Mouse (Mus musculus): Measurements from ENCODE around the gene Hdac1. TPM values are rescaled to one million over a fixed set of nuclear protein-coding genes. Genes with fewer than 3 reads are reported as not detected.

Gene Hdac1
- 100 to 1,000 TPM; 135 to 137 TPM for total RNA-seq (2023)

GRCm38 (mm10) chr4:129542592-129543141 lies at the start of gene Hdac1:
Gene Hdac1, minus strand, starts transcription at chr4:129542713.

GRCm38 (mm10) chr4:129578466-129578865 lies 36.0 kb upstream of the Hdac1 start, which contains the start of gene Fam167b:
Gene Fam167b, minus strand, starts transcription at chr4:129578549.

GRCm38 (mm10) chr4:129573430-129573829 lies 30.9 kb upstream of the Hdac1 start, which contains the start of gene Lck:
Gene Lck, minus strand, starts transcription at chr4:129573641.

DNA sequence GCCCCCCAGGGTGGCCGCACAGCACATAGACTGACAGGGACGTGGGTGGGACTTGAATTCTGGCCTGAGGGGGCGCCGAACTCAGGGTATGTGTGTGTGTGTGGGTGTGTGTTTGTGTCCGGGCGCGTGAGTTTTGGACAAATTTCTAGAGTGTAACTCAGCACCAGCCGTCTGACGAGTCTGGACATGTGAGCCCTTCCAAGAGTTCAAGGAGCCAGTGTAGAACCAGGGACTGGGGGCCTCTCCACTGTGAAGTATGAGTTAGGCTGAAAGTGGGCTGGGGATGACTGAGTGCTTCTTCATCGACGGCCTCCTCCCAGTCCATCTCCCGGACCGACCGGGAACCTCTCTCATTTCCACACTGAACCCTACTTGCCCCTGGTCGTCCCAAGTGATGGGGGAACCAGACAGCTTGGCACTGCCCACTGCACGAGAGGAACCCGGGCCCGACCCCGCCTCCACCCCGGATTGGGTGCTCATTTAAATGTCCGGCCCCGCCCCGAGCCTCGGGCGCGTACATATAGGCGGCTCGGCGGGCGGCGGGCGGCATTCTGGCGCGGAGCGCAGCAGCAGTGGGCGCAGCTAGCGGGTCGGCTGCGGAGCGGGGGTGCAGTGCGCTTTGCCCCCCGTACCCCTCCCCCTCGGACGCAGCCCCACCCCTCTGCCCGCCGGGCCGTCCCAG lies 29.3 kb downstream of the Hdac1 start, which contains the start of gene Marcksl1:
Gene Marcksl1, plus strand, starts transcription at position 496 of the 682 bp plus-strand sequence.

GRCm38 (mm10) chr4:129490972-129491880 lies 51.3 kb downstream of the Hdac1 start, which contains the start of the genes Tssk3 and Fam229a:
Gene Tssk3, minus strand, starts transcription at chr4:129491022.
Gene Fam229a, plus strand, starts transcription at chr4:129491190.

Other genes starting within 250 kb of the Hdac1 start
- 100 to 1,000 TPM; 136 to 156 TPM for gene Rbbp4, start 207.3 kb downstream of the Hdac1 start, total RNA-seq (2023)
- gene Zbtb8os, start 207.0 kb downstream of the Hdac1 start, total RNA-seq (2023), result 10 to 100 TPM; 32.1 to 52.3 TPM
- gene Zbtb8a, start 164.6 kb downstream of the Hdac1 start, total RNA-seq (2023), result 1 to 10 TPM; 4.1 to 4.9 TPM
- gene Zbtb8b, start 101.9 kb downstream of the Hdac1 start, total RNA-seq (2023), result under 1 TPM in 1 of 2 experiments, not detected in 1; 0.26 TPM
- gene Bsdc1, start 81.1 kb downstream of the Hdac1 start, total RNA-seq (2023), result 100 to 1,000 TPM; 118 to 131 TPM
- gene Tssk3, start 51.7 kb downstream of the Hdac1 start, total RNA-seq (2023), result not detected
- gene Fam229a, start 51.5 kb downstream of the Hdac1 start, total RNA-seq (2023), result 1 to 10 TPM; 1.1 to 1.5 TPM
- gene Marcksl1, start 29.1 kb downstream of the Hdac1 start, total RNA-seq (2023), result 10 to 100 TPM in 1 of 2 experiments, 1 to 10 TPM in 1; 8.1 to 10.4 TPM
- 100 to 1,000 TPM; 913 to 948 TPM for gene Lck, start 30.9 kb upstream of the Hdac1 start, total RNA-seq (2023)
- not detected for gene Fam167b, start 35.8 kb upstream of the Hdac1 start, total RNA-seq (2023)
- 100 to 1,000 TPM; 181 to 191 TPM for gene Eif3i, start 57.9 kb upstream of the Hdac1 start, total RNA-seq (2023)
- 100 to 1,000 TPM; 125 to 142 TPM for gene Tmem234, start 58.0 kb upstream of the Hdac1 start, total RNA-seq (2023)
- gene Dcdc2b, start 71.5 kb upstream of the Hdac1 start, total RNA-seq (2023), result 1 to 10 TPM; 3.5 to 4.0 TPM
- 10 to 100 TPM; 26.8 to 29.0 TPM for gene Iqcc, start 76.4 kb upstream of the Hdac1 start, total RNA-seq (2023)
- 10 to 100 TPM; 14.0 to 15.8 TPM for gene Ccdc28b, start 81.2 kb upstream of the Hdac1 start, total RNA-seq (2023)
- gene Txlna, start 98.4 kb upstream of the Hdac1 start, total RNA-seq (2023), result 10 to 100 TPM; 71.4 to 73.6 TPM
- gene Kpna6, start 130.1 kb upstream of the Hdac1 start, total RNA-seq (2023), result 10 to 100 TPM; 33.9 to 45.9 TPM
- 10 to 100 TPM; 13.0 to 15.0 TPM for gene Tmem39b, start 154.1 kb upstream of the Hdac1 start, total RNA-seq (2023)
- 100 to 1,000 TPM; 135 to 141 TPM for gene Khdrbs1, start 199.6 kb upstream of the Hdac1 start, total RNA-seq (2023)

Measured in T-cell, adult 66 days (primary cell).